Mouse (Mus musculus) ES-E14 (cell line): ENCODE results near the gene Cul1.

Experiments
- CHD2 ChIP-seq: IDR thresholded peaks from 2 replicates; pipeline ENCODE4 v1.6.1; 2014; ENCODE audit warnings: mild to moderate bottlenecking, low read depth, low read length, inconsistent platforms
- HCFC1 ChIP-seq: IDR thresholded peaks from 2 replicates; pipeline ENCODE4 v1.6.1; 2012; ENCODE audit warnings: low read length, inconsistent platforms, borderline replicate concordance; ENCODE audit not compliant: insufficient read depth
- MAFK ChIP-seq: IDR thresholded peaks from 2 replicates; pipeline ENCODE4 v1.6.1; 2014; ENCODE audit warnings: mild to moderate bottlenecking, low read depth, low read length, inconsistent platforms; ENCODE audit not compliant: insufficient read depth
- ZC3H11A ChIP-seq: IDR thresholded peaks from 2 replicates; pipeline ENCODE4 v1.6.1; 2012; ENCODE audit warnings: low read depth, mild to moderate bottlenecking, inconsistent platforms, low read length, borderline replicate concordance
- ZNF384 ChIP-seq: IDR thresholded peaks from 2 replicates; pipeline ENCODE4 v1.6.1; 2012; ENCODE audit warnings: low read depth, low read length, inconsistent platforms

- no peak for TF ChIP-seq MAFK
- TF ChIP-seq HCFC1 = no peak
- TF ChIP-seq CHD2 = no peak
- TF ChIP-seq ZC3H11A = no peak
- TF ChIP-seq ZNF384 = no peak
Measured at GRCm38 (mm10) chr6:47413656-47414055, 39.5 kb upstream of the Cul1 start.
